Mouse (Mus musculus) heart, adult 2 months (tissue): ENCODE results near the gene Tnfrsf23.

ENCODE experiments used
- CTCF ChIP-seq: fragments of 200-600 bp; IDR thresholded peaks from 2 replicates; pipeline ENCODE4 v1.8.1; 2022; ENCODE audit warnings: antibody characterized with exemption, mild to moderate bottlenecking, moderate library complexity
- EP300 ChIP-seq: fragments of 200-500 bp; IDR thresholded peaks from 2 replicates; pipeline ENCODE4 v1.6.1; 2011; ENCODE audit warnings: low read depth, low read length, control low read depth; ENCODE audit not compliant: insufficient read depth

DNA sequence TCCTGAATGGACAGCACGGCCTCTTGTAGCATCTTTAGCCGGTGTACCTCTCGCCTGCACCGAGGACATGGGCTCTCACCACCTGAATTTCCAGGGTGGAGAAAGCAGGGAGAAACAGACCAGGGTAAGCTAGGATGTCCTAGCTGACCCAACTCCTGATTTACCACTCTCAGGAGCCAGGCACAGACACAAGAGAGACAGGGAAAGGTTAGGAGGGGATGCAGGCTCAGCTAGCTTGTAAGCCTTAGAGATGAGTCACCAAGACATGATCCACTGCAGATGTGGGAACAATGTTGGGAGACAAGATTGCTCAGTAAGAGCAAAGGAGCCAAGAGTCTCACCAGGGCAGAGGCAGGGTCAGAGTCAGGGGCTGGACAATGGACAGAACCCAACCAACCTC is 6.2 kb upstream of the Tnfrsf23 start:
- TF ChIP-seq EP300, result no peak
- no peak for TF ChIP-seq CTCF
